Mouse (Mus musculus) MEL (cell line): ENCODE results near the gene Cep162.

ENCODE experiments used
- CHD1 ChIP-seq: IDR thresholded peaks from 2 replicates; pipeline ENCODE4 v1.6.1; 2012; ENCODE audit warnings: low read depth, mild to moderate bottlenecking, inconsistent platforms, low read length, improper control_type of control experiment
- CTCF ChIP-seq, 3 experiments: IDR thresholded peaks in 2 of 3; conservative IDR thresholded peaks in 1 of 3; 2 replicates each; pipeline ENCODE4 v1.5.1; 2011 to 2012; ENCODE audit warnings: low read length in 3 of 3, low read depth in 2 of 3, mild to moderate bottlenecking in 2 of 3, improper control_type of control experiment in 1 of 3, inconsistent platforms in 1 of 3, mixed read lengths in 1 of 3, moderate library complexity in 1 of 3; ENCODE audit not compliant: control insufficient read depth in 1 of 3, insufficient read depth in 1 of 3, poor library complexity in 1 of 3, severe bottlenecking in 1 of 3
- E2F4 ChIP-seq: IDR thresholded peaks from 2 replicates; pipeline ENCODE4 v1.6.1; 2011; ENCODE audit warnings: low read depth, low read length, improper control_type of control experiment, borderline replicate concordance
- HCFC1 ChIP-seq: IDR thresholded peaks from 2 replicates; pipeline ENCODE4 v1.6.1; 2012; ENCODE audit warnings: low read depth, mild to moderate bottlenecking, inconsistent platforms, low read length, improper control_type of control experiment, moderate library complexity
- MYC ChIP-seq: IDR thresholded peaks from 2 replicates; pipeline ENCODE4 v1.6.1; 2011; ENCODE audit warnings: low read depth, mild to moderate bottlenecking, low read length, improper control_type of control experiment, moderate library complexity
- NRF1 ChIP-seq: IDR thresholded peaks from 2 replicates; pipeline ENCODE4 v1.6.1; 2014; ENCODE audit warnings: low read depth, mild to moderate bottlenecking, inconsistent platforms, low read length, improper control_type of control experiment, moderate library complexity; ENCODE audit not compliant: poor library complexity, insufficient read depth, severe bottlenecking
- POLR2A ChIP-seq, 2 experiments: IDR thresholded peaks; 2 replicates each; pipeline ENCODE4 v1.6.1; 2011 to 2012; ENCODE audit warnings: low read length in 2 of 2, mild to moderate bottlenecking in 2 of 2, control low read depth in 1 of 2, improper control_type of control experiment in 1 of 2, low read depth in 1 of 2, moderate library complexity in 1 of 2; ENCODE audit not compliant: control insufficient read depth in 1 of 2, insufficient read depth in 1 of 2, poor library complexity in 1 of 2
- SIN3A ChIP-seq: IDR thresholded peaks from 2 replicates; pipeline ENCODE4 v1.6.1; 2012; ENCODE audit warnings: low read length, improper control_type of control experiment, inconsistent platforms
- TAL1 ChIP-seq: IDR thresholded peaks from 2 replicates; pipeline ENCODE4 v1.6.1; 2012; ENCODE audit warnings: mild to moderate bottlenecking, inconsistent platforms, low read length, moderate library complexity, mixed read lengths
- USF2 ChIP-seq, 2 experiments: IDR thresholded peaks; 2 replicates each; pipeline ENCODE4 v1.6.1; 2011 to 2012; ENCODE audit warnings: improper control_type of control experiment in 2 of 2, low read length in 2 of 2, borderline replicate concordance in 1 of 2, inconsistent platforms in 1 of 2, low read depth in 1 of 2, mild to moderate bottlenecking in 1 of 2; ENCODE audit not compliant: insufficient read depth in 1 of 2
- ZC3H11A ChIP-seq: IDR thresholded peaks from 2 replicates; pipeline ENCODE4 v1.6.1; 2012; ENCODE audit warnings: low read depth, mild to moderate bottlenecking, inconsistent platforms, low read length, improper control_type of control experiment
- ZKSCAN1 ChIP-seq: IDR thresholded peaks from 2 replicates; pipeline ENCODE4 v1.6.1; 2012; ENCODE audit warnings: low read depth, mild to moderate bottlenecking, inconsistent platforms, low read length, improper control_type of control experiment, moderate library complexity

GRCm38 (mm10) chr9:87147927-87148326 lies 107.4 kb downstream of the Cep162 start:
- TF ChIP-seq POLR2A (IDR thresholded peaks at IDR 0.05; ENCODE audit: control insufficient read depth in 1 of 2, insufficient read depth in 1 of 2, low read depth in 1 of 2, low read length in 2 of 2, poor library complexity in 1 of 2): no peak
- TF ChIP-seq TAL1: no peak
- no peak for TF ChIP-seq CHD1
- no peak for TF ChIP-seq NRF1
- TF ChIP-seq E2F4: no peak
- no peak for TF ChIP-seq ZC3H11A
- no peak for TF ChIP-seq ZKSCAN1
- no peak for TF ChIP-seq MYC
- no peak for TF ChIP-seq CTCF (IDR thresholded peaks at IDR 0.05 in 2 of 3, conservative IDR thresholded peaks at IDR 0.05 in 1 of 3; ENCODE audit: control insufficient read depth in 1 of 3, insufficient read depth in 1 of 3, low read depth in 2 of 3, low read length in 3 of 3, poor library complexity in 1 of 3, severe bottlenecking in 1 of 3)
- no peak for TF ChIP-seq SIN3A
- no peak for TF ChIP-seq USF2 (IDR thresholded peaks at IDR 0.05; ENCODE audit: borderline replicate concordance in 1 of 2, insufficient read depth in 1 of 2, low read depth in 1 of 2, low read length in 2 of 2)
- no peak for TF ChIP-seq HCFC1
